Mouse (Mus musculus): ENCODE measurements around the gene Cacna1e. TPM values are rescaled to one million over a fixed set of nuclear protein-coding genes. Genes with fewer than 3 reads are reported as not detected.

Gene Cacna1e
- polyA plus RNA-seq, 1 experiment: not detected

- no peak overlapping the region for H3K27ac ChIP-seq (replicated peaks; ENCODE audit: low read depth, low read length)
- H3K4me1 ChIP-seq (ENCODE audit: control insufficient read depth, insufficient read depth, insufficient read length, low read length): no peaks in the 10 kb centered on the region
- no peak overlapping the region for H3K4me3 ChIP-seq (ENCODE audit: insufficient read depth, low read depth, low read length)
Measured at GRCm38 (mm10) chr1:154450799-154451198, 433.5 kb downstream of the Cacna1e start.

GRCm38 (mm10) chr1:154446456-154446855 is 437.8 kb downstream of the Cacna1e start:
- Histone ChIP-seq H3K4me3 (ENCODE audit: insufficient read depth, low read depth, low read length) (no peak overlapping the region), H3K27ac (replicated peaks; ENCODE audit: low read depth, low read length) (no peak overlapping the region), H3K4me1 (ENCODE audit: control insufficient read depth, insufficient read depth, insufficient read length, low read length) (no peaks in the 10 kb centered on the region)

GRCm38 (mm10) chr1:154433520-154433919 is 450.8 kb downstream of the Cacna1e start:
- no peak overlapping the region for H3K4me3 ChIP-seq (ENCODE audit: insufficient read depth, low read depth, low read length)
- no peaks in the 10 kb centered on the region for H3K4me1 ChIP-seq (ENCODE audit: control insufficient read depth, insufficient read depth, insufficient read length, low read length)
- no peak overlapping the region for H3K27ac ChIP-seq (replicated peaks; ENCODE audit: low read depth, low read length)

GRCm38 (mm10) chr1:154433112-154433511 is 451.2 kb downstream of the Cacna1e start:
- Histone ChIP-seq H3K27ac (replicated peaks; ENCODE audit: low read depth, low read length) (no peak overlapping the region), H3K4me3 (ENCODE audit: insufficient read depth, low read depth, low read length) (no peak overlapping the region), H3K4me1 (ENCODE audit: control insufficient read depth, insufficient read depth, insufficient read length, low read length) (no peaks in the 10 kb centered on the region)

- Histone ChIP-seq H3K4me3 (ENCODE audit: insufficient read depth, low read depth, low read length) (no peak overlapping the region), H3K27ac (replicated peaks; ENCODE audit: low read depth, low read length) (no peak overlapping the region), H3K4me1 (ENCODE audit: control insufficient read depth, insufficient read depth, insufficient read length, low read length) (no peaks in the 10 kb centered on the region)
Measured at GRCm38 (mm10) chr1:154428276-154428675, 456.0 kb downstream of the Cacna1e start.

- Histone ChIP-seq H3K4me1 (ENCODE audit: control insufficient read depth, insufficient read depth, insufficient read length, low read length) (no peaks in the 10 kb centered on the region), H3K27ac (replicated peaks; ENCODE audit: low read depth, low read length) (no peak overlapping the region), H3K4me3 (ENCODE audit: insufficient read depth, low read depth, low read length) (no peak overlapping the region)
Measured at GRCm38 (mm10) chr1:154418278-154418677, 466.0 kb downstream of the Cacna1e start.

GRCm38 (mm10) chr1:154416384-154417155 is 467.7 kb downstream of the Cacna1e start:
- no peak overlapping the region for H3K27ac ChIP-seq (replicated peaks; ENCODE audit: low read depth, low read length)
- H3K4me3 ChIP-seq (ENCODE audit: insufficient read depth, low read depth, low read length): no peak overlapping the region
- no peaks in the 10 kb centered on the region for H3K4me1 ChIP-seq (ENCODE audit: control insufficient read depth, insufficient read depth, insufficient read length, low read length)

- H3K4me1 ChIP-seq (ENCODE audit: control insufficient read depth, insufficient read depth, insufficient read length, low read length): no peaks in the 10 kb centered on the region
- no peak overlapping the region for H3K27ac ChIP-seq (replicated peaks; ENCODE audit: low read depth, low read length)
- H3K4me3 ChIP-seq (ENCODE audit: insufficient read depth, low read depth, low read length): no peak overlapping the region
Measured at GRCm38 (mm10) chr1:154415826-154416225, 468.5 kb downstream of the Cacna1e start.

DNA sequence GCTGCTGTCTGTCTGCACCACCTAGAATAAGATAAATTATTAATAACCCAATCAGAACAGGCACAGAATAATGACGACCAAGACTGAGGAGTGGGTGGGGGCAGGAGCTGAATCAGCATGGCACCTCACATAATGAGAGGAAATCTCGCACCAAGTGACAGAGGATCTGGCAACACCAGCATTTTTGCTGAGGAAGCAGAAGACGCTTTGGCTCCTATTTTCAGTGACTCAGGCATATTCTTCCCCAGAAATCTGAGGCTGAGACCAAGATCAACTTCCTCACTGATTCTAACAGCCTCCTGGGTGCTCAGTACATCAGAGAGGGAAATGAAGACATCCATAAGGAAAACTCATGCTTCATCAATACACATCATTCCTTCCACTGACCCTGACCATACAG is 471.2 kb downstream of the Cacna1e start:
- Histone ChIP-seq H3K4me1 (ENCODE audit: control insufficient read depth, insufficient read depth, insufficient read length, low read length) (no peaks in the 10 kb centered on the region), H3K27ac (replicated peaks; ENCODE audit: low read depth, low read length) (no peak overlapping the region), H3K4me3 (ENCODE audit: insufficient read depth, low read depth, low read length) (no peak overlapping the region)

GRCm38 (mm10) chr1:154409051-154409450 is 475.2 kb downstream of the Cacna1e start:
- Histone ChIP-seq H3K4me1 (ENCODE audit: control insufficient read depth, insufficient read depth, insufficient read length, low read length) (no peaks in the 10 kb centered on the region), H3K4me3 (ENCODE audit: insufficient read depth, low read depth, low read length) (no peak overlapping the region), H3K27ac (replicated peaks; ENCODE audit: low read depth, low read length) (no peak overlapping the region)

GRCm38 (mm10) chr1:154391979-154392378 is 492.3 kb downstream of the Cacna1e start:
- H3K4me1 ChIP-seq (ENCODE audit: control insufficient read depth, insufficient read depth, insufficient read length, low read length): no peaks in the 10 kb centered on the region
- H3K4me3 ChIP-seq (ENCODE audit: insufficient read depth, low read depth, low read length): no peak overlapping the region
- no peak overlapping the region for H3K27ac ChIP-seq (replicated peaks; ENCODE audit: low read depth, low read length)

Other genes with a start within 250 kb of the Cacna1e start
- 3.2 and 5.6 TPM in 2 replicates for gene Ier5, start 215.1 kb upstream of the Cacna1e start, polyA plus RNA-seq (2012; ENCODE audit: insufficient read depth, insufficient read length, missing spikeins)

Data from brown adipose tissue, adult 24 weeks (tissue).